Mouse (Mus musculus) forebrain, embryonic 13.5 days (tissue): ENCODE measurements around the gene Coro7. TPM values are rescaled to one million over a fixed set of nuclear protein-coding genes. Genes with fewer than 3 reads are reported as not detected.
"Not testable (repeated sequence)": the region's sequence is repeated elsewhere in the genome, so short reads cannot be mapped to it uniquely, and the experiment has no call there.

Experiments
- ATAC-seq: fragments of 200-750 bp; cut with Nextera tagmentation; 2 replicates; pipeline ENCODE4 v1.8.0; 2017
- H3K27ac ChIP-seq: fragments of 300-500 bp; sonication (generic); 2 replicates; pipeline ENCODE4 v1.5.1; 2015; ENCODE audit warnings: inconsistent platforms, mild to moderate bottlenecking, moderate library complexity
- H3K27me3 ChIP-seq: fragments of 300-500 bp; sonication (generic); 2 replicates; pipeline ENCODE4 v1.6.1; 2015; ENCODE audit warnings: mild to moderate bottlenecking, inconsistent platforms
- H3K36me3 ChIP-seq: fragments of 300-500 bp; sonication (generic); 2 replicates; pipeline ENCODE4 v1.6.1; 2015; ENCODE audit warnings: mild to moderate bottlenecking, inconsistent platforms; ENCODE audit not compliant: poor library complexity, severe bottlenecking
- H3K4me1 ChIP-seq: fragments of 300-500 bp; sonication (generic); 2 replicates; pipeline ENCODE4 v1.6.1; 2015; ENCODE audit warnings: inconsistent platforms
- H3K4me2 ChIP-seq: fragments of 300-500 bp; sonication (generic); 2 replicates; pipeline ENCODE4 v1.6.1; 2015; ENCODE audit warnings: inconsistent platforms, mild to moderate bottlenecking, moderate library complexity
- H3K4me3 ChIP-seq: fragments of 300-500 bp; sonication (generic); 2 replicates; pipeline ENCODE4 v1.5.1; 2015; ENCODE audit warnings: mild to moderate bottlenecking, inconsistent platforms
- H3K9ac ChIP-seq: fragments of 300-500 bp; sonication (generic); 2 replicates; pipeline ENCODE4 v1.6.1; 2015; ENCODE audit warnings: mild to moderate bottlenecking, inconsistent platforms
- H3K9me3 ChIP-seq: fragments of 300-500 bp; sonication (generic); replicated peaks from 2 replicates; pipeline ENCODE4 v1.6.1; 2016; ENCODE audit warnings: inconsistent platforms
- WGBS: fragments of 180-500 bp; shearing (Covaris S2); methylation state at CpG from one replicate; pipeline ENCODE4 v1.1.7; 2015; 5-methylcytosine and 5-hydroxymethylcytosine counted together
- polyA plus RNA-seq: library from polyadenylated mRNA; unstranded; fragments of >200 nt; fragmentation: Nextera tagmentation; extraction: Ambion mirVana; gene quantifications from 2 replicates; pipeline ENCODE4 v1.2.1, GENCODE M21; 2015

Gene Coro7
- polyA plus RNA-seq, 1 experiment from 2014 or later, result 20.1 TPM

- Histone ChIP-seq H3K4me1 (peaks cover 8% of the 10 kb centered on the region), H3K36me3 (peaks cover 76% of the 10 kb centered on the region), H3K9ac (no peak overlapping the region), H3K9me3 (no peaks in the 10 kb centered on the region), H3K4me2 (no peak overlapping the region), H3K4me3 (no peak overlapping the region), H3K27ac (no peak overlapping the region), H3K27me3 (no peaks in the 10 kb centered on the region)
- WGBS, result 95% methylated on average over 17 of the region's 17 CpGs
- no peak for ATAC-seq
Measured at GRCm38 (mm10) chr16:4713861-4714710, 34.5 kb upstream of the Coro7 start.

DNA sequence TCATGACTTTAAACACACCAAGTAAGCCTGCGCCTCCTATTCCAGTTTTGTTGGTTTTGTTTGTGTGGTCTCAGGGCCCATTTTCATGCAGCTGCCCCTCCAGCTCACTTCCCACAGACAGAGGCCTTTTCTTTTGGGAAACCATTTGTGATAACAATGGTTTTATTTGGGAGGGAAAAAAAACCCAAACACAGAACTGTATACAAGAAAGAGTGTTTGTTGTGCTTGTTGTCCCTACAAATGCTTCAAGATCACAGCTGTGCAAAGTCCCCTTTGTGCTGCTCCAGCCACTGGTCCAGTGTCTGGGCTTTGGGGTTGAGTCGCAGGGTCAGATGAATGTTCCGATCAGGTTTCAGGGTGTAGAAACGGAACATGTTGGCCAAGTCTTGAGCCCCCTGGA, 31.6 kb upstream of the Coro7 start:
- Histone ChIP-seq H3K27ac (no peak overlapping the region), H3K4me3 (no peak overlapping the region), H3K4me2 (no peak overlapping the region), H3K36me3 (peaks cover 98% of the 10 kb centered on the region), H3K4me1 (no peaks in the 10 kb centered on the region), H3K27me3 (no peaks in the 10 kb centered on the region), H3K9me3 (no peaks in the 10 kb centered on the region), H3K9ac (no peak overlapping the region)
- ATAC-seq, result no peak
- WGBS, result 94% methylated on average over 4 of the region's 4 CpGs

GRCm38 (mm10) chr16:4705541-4705940, 26.0 kb upstream of the Coro7 start:
- H3K4me1 ChIP-seq, result no peaks in the 10 kb centered on the region
- no peaks in the 10 kb centered on the region for H3K27me3 ChIP-seq
- no peak overlapping the region for H3K27ac ChIP-seq
- H3K9ac ChIP-seq, result no peak overlapping the region
- WGBS, result 82% methylated on average over 4 of the region's 4 CpGs
- H3K36me3 ChIP-seq, result peaks cover 95% of the 10 kb centered on the region
- no peaks in the 10 kb centered on the region for H3K9me3 ChIP-seq
- no peak overlapping the region for H3K4me2 ChIP-seq
- no peak for ATAC-seq
- no peak overlapping the region for H3K4me3 ChIP-seq

DNA sequence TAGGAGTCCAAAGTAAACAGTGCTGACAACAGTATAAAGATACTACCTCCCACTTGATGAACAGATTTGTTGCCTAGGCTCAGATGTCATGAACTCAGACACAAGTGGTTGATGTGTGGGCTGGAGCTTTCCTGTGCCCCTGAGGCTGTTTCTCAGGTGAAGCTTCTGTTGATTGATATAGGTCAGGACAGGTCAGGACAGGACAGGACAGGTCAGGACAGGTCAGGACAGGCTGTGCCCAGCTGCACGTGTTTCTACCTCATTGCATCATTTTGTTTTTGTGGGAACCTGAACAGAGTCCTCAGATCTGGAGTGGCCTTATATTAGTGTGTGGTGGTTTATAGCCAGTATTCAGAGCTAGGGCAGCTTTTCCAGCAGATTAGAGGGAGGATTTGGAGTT, 23.1 kb upstream of the Coro7 start:
- Histone ChIP-seq H3K36me3 (peaks cover 96% of the 10 kb centered on the region), H3K4me2 (no peak overlapping the region), H3K27ac (no peak overlapping the region), H3K4me3 (no peak overlapping the region), H3K9me3 (no peaks in the 10 kb centered on the region), H3K27me3 (no peaks in the 10 kb centered on the region), H3K4me1 (no peaks in the 10 kb centered on the region), H3K9ac (no peak overlapping the region)
- ATAC-seq, result no peak
- 93% methylated on average over 1 of the region's 1 CpGs for WGBS

GRCm38 (mm10) chr16:4701211-4701610, 21.6 kb upstream of the Coro7 start:
- H3K9ac ChIP-seq, result no peak overlapping the region
- H3K9me3 ChIP-seq, result no peaks in the 10 kb centered on the region

GRCm38 (mm10) chr16:4689371-4689770, 9.8 kb upstream of the Coro7 start:
- not testable (repeated sequence) for H3K4me3 ChIP-seq, H3K9ac ChIP-seq, H3K9me3 ChIP-seq, H3K4me2 ChIP-seq, H3K27me3 ChIP-seq, ATAC-seq, H3K27ac ChIP-seq
- WGBS, result 97% methylated on average over 4 of the region's 4 CpGs
- peaks cover 11% of the 10 kb centered on the region for H3K4me1 ChIP-seq
- H3K36me3 ChIP-seq, result peaks cover 69% of the 10 kb centered on the region

More at GRCm38 (mm10) chr16:4701211-4701610, 21.6 kb upstream of the Coro7 start:
- H3K27me3 ChIP-seq, result no peaks in the 10 kb centered on the region
- no peak overlapping the region for H3K4me2 ChIP-seq
- no peak for ATAC-seq
- no peaks in the 10 kb centered on the region for H3K4me1 ChIP-seq
- H3K4me3 ChIP-seq, result no peak overlapping the region
- WGBS, result 95% methylated on average over 3 of the region's 3 CpGs
- H3K27ac ChIP-seq, result no peak overlapping the region
- H3K36me3 ChIP-seq, result peaks cover 98% of the 10 kb centered on the region

GRCm38 (mm10) chr16:4684457-4684791, 4.8 kb upstream of the Coro7 start:
- H3K9me3 ChIP-seq, result no peaks in the 10 kb centered on the region
- no peak for ATAC-seq
- WGBS, result 3% methylated on average over 9 of the region's 9 CpGs
- H3K27ac ChIP-seq, result no peak overlapping the region
- peak overlapping the region; percentile 98 for H3K4me3 ChIP-seq
- peaks cover 22% of the 10 kb centered on the region for H3K36me3 ChIP-seq
- peak overlapping the region; percentile 98 for H3K4me2 ChIP-seq
- H3K4me1 ChIP-seq, result peaks cover 21% of the 10 kb centered on the region
- H3K27me3 ChIP-seq, result 0 out of 2 replicates have a peak, but pooled peaks cover 2% of the 10 kb centered on the region
- H3K9ac ChIP-seq, result peak overlapping the region; percentile 93

- peaks cover 26% of the 10 kb centered on the region for H3K4me1 ChIP-seq
- peak; percentile 89 for ATAC-seq
- H3K36me3 ChIP-seq, result peaks cover 16% of the 10 kb centered on the region
- H3K4me3 ChIP-seq, result peak overlapping the region; percentile 98
- H3K4me2 ChIP-seq, result peak overlapping the region; percentile 98
- H3K27me3 ChIP-seq, result 0 out of 2 replicates have a peak, but pooled peaks cover 2% of the 10 kb centered on the region
- H3K27ac ChIP-seq, result peak overlapping the region; percentile 75
- peak overlapping the region; percentile 93 for H3K9ac ChIP-seq
- WGBS, result under 1% methylated on average over 54 of the region's 54 CpGs
- H3K9me3 ChIP-seq, result no peaks in the 10 kb centered on the region
Measured at GRCm38 (mm10) chr16:4683581-4684456, 4.2 kb upstream of the Coro7 start.

- H3K9me3 ChIP-seq, result no peaks in the 10 kb centered on the region
- H3K4me2 ChIP-seq, result peak overlapping the region; percentile 98
- H3K27me3 ChIP-seq, result 0 out of 2 replicates have a peak, but pooled peaks cover 2% of the 10 kb centered on the region
- peak overlapping the region; percentile 75 for H3K27ac ChIP-seq
- 35% methylated on average over 9 of the region's 9 CpGs for WGBS
- H3K9ac ChIP-seq, result peak overlapping the region; percentile 93
- peaks cover 11% of the 10 kb centered on the region for H3K36me3 ChIP-seq
- peak overlapping the region; percentile 98 for H3K4me3 ChIP-seq
- ATAC-seq, result no peak
- peaks cover 29% of the 10 kb centered on the region for H3K4me1 ChIP-seq
Measured at GRCm38 (mm10) chr16:4683193-4683580, 3.6 kb upstream of the Coro7 start.

DNA sequence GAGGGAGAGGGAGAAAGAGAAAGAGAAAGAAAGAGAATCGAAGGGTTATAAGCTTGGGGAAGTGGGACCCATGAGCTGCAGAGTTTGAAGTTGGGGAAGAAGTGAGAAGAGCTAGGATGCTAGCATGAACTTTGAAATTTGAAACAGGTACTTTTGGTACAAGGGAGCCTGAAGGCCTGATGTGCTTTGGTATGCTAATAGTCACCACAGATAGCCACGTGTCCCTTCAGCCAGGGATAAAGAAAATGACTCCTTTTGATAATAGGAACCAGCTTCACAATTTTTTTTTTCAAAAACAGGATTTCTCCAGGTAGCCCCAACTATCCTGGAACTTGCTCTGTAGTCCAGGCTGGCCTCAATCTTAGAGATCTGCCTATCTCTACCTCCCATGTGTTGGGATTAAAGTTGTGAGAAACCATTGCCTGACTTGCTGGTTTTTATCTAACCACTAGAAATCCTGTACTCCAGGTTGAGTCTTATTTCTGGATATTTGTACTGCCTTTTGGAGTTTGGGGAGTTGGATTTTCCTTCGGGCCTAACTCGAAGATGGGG, 3.1 kb upstream of the Coro7 start:
- H3K9ac ChIP-seq, result peak overlapping the region; percentile 93; the same call in 1 of the 2 replicates
- peak overlapping the region; percentile 98; the same call in 1 of the 2 replicates for H3K4me3 ChIP-seq
- ATAC-seq, result no peak

GRCm38 (mm10) chr16:4680922-4681455, 1.4 kb upstream of the Coro7 start:
- ATAC-seq, H3K36me3 ChIP-seq, H3K9me3 ChIP-seq, H3K27me3 ChIP-seq, H3K9ac ChIP-seq, H3K4me2 ChIP-seq, H3K27ac ChIP-seq, H3K4me3 ChIP-seq: not testable (repeated sequence)
- peaks cover 29% of the 10 kb centered on the region for H3K4me1 ChIP-seq
- 84% methylated on average over 3 of the region's 3 CpGs for WGBS

More for the DNA sequence above, 3.1 kb upstream of the Coro7 start:
- Histone ChIP-seq H3K9me3 (no peaks in the 10 kb centered on the region), H3K36me3 (peaks cover 7% of the 10 kb centered on the region), H3K4me1 (peaks cover 29% of the 10 kb centered on the region), H3K27me3 (0 out of 2 replicates have a peak, but pooled peaks cover 2% of the 10 kb centered on the region), H3K27ac (no peak overlapping the region), H3K4me2 (peak overlapping the region; percentile 98)
- 81% methylated on average over 4 of the region's 4 CpGs for WGBS
